Mouse (Mus musculus): Measurements from ENCODE around the gene Ccnt1.
"Not testable (repeated sequence)": the region's sequence is repeated elsewhere in the genome, so short reads cannot be mapped to it uniquely, and the experiment has no call there.

The Ccnt1 gene

DNA sequence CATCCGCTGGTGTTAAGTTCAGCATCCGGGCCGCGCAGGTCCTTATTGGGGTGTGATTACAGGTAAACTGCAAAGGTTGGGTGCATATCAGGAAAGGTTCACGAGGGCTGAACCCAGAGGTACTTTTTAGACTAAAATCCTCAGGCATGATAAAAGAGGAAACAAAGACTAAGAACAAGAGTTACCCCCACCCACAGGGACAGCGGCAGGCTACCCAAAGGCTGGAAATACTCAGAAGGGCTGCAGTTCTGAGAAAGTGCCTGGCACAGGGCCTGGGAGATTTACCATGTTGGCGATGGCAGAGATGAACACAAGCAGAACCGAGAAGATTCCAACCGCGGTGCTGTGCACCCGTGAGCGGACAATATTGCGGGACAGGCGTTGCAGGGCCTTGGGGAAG is 25.9 kb upstream of the Ccnt1 start:
- no peak for DNase-seq (ENCODE audit: low spot score in 2 of 2)

DNA sequence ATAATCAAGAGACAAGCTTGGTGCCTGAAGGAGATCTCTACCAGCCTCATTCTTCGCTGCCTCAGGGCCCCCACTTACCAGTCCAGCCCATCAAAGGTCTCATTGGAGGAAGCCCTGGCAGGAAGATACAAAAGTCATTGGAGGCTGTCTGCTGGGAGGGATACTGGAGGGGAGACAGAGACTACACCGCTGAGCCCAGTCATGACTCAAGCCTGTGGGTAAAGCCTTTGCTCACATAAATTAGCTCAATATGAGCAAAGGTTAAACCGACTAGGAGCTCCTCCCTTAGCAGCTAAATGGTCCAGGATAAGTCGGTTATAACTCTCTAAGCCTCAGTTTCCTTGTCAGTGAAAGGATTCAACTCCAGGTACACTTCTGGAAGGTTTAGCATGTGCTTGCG is 24.3 kb upstream of the Ccnt1 start:
- no peak for DNase-seq (ENCODE audit: low spot score in 2 of 2)

DNA sequence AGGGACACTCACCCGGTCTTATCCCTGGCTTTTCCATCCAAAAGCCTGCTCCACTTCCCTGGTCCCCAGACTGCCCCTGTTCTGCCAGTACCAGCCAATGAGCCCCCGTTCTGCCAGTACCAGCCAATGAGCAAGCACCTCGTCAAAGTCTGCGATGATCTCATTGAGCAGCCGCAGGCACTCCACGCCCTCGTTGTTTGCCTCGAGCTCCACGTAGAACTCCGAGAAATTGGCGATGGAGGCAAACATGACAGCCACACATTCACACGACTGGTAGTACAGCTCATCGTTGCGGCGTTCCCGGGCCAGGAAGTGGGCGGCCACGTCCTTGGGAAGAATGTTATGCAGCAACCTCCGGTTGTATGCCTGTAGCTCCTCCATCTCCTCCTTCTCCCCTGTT is 23.5 kb upstream of the Ccnt1 start:
- DNase-seq (ENCODE audit: low spot score in 2 of 2), result no peak

DNA sequence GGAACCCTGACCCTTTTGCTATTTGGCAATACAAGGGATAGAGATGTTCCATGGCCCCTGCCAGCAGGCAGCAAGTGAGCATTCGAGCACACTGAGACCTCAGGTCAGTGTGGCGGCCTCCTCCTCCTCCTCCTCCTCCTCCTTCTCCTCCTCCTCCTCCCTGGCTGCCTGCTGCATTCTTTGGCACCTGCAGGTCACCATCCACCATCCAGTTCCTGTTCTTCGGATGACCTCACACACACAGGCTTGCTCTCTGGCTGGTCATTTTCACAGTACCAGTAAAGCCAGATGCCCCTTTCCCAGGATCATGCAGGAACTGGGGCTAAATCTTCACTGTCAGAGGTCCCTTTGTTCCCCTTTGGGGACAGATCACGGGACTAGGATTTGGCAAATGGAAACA is 20.7 kb upstream of the Ccnt1 start:
- no peak for DNase-seq (ENCODE audit: low spot score in 2 of 2)

DNA sequence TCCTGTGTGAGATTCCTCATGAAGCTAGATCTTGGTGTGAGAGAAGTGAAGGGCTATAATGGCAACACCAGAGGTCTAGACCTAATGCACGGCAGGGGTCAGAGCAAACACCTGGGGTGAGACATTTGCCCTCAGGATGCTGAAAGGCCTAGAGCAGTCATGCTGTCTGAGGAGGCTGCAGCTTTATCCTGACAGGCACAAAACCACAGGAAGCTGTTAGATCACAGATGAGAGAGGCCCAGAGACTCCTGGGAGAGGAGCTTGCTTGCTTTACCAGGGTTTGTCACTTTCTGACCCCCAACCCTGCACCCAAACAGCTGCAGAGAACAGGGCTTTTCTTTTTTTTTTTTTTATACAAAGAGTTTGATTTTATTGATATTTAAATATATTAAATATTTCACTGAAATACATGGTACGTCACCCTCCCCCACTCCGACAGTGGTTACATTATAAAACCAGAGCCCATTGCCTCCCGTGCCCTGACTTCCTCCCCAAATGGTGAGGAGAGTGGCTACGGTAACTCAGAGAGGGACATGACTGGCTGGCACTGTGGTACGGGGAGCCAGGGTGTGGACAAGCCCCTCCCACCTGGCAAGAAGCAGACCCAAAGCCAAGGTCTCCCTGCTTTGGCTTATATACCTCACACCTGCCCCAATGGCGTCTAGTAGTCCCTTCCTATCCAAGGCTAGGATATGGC is 19.1 kb upstream of the Ccnt1 start:
- DNase-seq (ENCODE audit: low spot score in 2 of 2), result peak; percentile 58

DNA sequence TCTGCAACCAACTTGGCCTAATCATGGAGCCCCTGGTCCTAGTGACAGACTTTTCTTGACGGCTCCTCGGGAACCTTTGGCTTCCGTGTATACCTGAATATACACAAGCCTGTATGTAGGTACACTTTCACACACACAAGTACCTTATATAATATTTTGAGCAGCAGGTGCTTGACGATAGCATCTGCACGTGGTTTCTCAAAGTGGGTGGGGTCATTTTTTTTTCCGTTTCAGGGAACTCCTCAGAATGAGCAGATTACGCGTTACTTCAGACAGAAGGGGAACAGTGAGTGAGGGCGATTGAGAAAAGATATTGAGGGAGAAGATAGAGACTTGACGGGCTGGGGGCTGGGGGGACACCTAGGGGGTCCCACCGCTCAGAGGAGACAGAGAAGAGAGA is 17.0 kb upstream of the Ccnt1 start:
- peak in 1 of 2 experiments; percentile 37 for DNase-seq (ENCODE audit: low spot score in 2 of 2)

DNA sequence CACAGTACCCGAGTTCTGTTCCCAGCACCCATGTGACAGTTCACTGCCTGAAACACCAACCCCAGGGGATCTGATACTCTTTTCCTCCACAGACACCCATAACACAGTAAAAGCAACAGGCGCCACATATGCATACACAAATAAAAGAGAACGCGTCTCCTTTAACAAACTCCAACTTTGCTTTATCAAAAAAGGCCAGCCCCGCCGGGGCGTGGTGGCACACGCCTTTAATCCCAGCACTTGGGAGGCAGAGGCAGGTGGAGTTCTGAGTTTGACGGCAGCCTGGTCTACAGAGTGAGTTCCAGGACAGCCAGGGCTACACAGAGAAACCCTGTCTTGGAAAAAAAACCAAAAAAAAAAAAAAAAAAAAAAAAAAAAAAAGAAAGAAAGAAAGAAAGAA is 15.4 kb upstream of the Ccnt1 start:
- not testable (repeated sequence) for DNase-seq (ENCODE audit: low spot score in 2 of 2)

DNA sequence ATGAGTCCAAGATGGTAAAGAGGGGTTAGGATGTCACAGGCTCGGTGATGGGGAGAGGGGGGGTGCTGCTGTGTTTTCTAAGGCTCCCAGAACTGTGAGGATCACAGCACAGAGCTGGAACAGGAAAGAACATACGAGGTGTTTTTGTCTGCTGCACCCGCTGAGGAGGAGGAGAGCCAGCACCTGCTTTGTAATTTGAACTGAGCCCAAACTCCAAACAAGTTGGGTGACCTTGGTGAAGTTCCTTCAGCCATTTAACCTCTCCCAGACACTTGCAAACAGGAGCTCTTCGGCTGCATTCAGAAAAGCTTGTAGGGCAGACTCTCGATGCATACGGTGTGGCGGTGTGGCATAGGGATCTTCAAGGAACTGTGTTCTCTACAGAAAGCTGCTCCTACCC is 14.7 kb upstream of the Ccnt1 start:
- DNase-seq (ENCODE audit: low spot score in 2 of 2), result no peak

DNA sequence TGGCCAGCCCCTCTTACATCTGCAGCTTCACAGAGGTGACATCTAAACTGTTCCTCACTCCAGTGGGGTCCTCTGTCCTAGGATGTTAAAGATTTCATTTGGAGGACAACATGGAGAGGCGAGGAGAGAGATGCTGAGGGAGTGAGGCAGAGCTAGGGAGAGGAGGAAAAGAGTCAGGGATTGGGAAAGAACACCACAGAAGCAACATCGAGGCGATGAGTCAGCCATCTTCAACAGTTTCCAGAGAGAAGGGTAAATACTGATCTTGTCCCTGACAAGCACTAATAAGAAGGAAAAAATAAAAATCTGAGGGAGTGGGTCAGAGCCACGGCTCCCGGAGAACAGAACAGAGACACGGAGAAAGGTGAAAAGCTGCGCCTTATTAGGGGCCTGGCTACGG is 12.3 kb upstream of the Ccnt1 start:
- DNase-seq (ENCODE audit: low spot score in 2 of 2), result no peak

DNA sequence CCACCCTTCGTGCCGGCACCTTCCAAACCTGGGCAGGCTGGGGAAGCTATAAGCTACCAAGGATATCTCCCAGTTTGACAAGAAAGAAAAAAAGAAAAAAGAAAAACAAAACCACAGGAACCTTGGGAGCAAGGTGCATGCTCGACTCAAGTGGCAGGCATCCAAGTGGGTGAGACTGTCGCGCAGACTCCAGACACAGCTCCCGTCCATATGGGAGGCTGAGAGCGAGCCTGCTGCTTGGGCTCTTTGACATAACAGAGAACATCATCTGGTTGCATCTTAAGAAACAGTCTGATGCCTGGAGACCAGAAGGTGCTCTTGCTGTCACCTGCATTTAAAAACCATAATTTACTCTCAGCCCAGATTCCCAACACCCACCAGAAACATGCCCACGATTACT is 11.7 kb upstream of the Ccnt1 start:
- DNase-seq (ENCODE audit: low spot score in 2 of 2), result no peak

DNA sequence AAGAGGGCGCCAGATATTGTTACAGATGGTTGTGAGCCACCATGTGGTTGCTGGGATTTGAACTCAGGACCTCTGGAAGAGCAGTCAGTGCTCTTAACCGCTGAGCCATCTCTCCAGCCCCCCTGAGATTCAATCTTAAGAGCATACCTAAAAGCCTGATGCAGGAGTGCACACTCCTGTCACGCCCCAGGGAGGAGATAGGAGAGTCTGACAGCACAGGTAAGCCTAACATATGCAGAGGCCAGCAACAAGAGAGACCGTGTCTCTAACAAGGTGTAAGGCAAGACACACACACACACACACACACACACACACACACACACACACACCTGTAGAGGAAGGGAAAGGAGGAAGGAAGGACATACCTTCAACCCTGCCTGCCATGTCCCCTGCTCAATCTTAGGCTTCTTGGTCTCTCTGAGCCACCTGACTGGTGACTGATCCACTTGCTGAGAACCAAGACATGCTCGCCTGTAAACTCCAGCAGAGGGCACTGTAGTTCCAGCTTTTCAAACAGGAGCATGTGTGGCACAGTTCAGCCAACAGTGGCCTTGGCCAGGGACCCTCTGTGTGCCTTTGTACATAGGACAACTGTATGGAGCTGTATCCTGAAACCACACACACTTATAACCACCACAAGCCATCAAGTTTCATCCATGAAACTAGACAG is 9.2 kb upstream of the Ccnt1 start:
- DNase-seq (ENCODE audit: low spot score in 2 of 2), result peak; percentile 69 to 79

DNA sequence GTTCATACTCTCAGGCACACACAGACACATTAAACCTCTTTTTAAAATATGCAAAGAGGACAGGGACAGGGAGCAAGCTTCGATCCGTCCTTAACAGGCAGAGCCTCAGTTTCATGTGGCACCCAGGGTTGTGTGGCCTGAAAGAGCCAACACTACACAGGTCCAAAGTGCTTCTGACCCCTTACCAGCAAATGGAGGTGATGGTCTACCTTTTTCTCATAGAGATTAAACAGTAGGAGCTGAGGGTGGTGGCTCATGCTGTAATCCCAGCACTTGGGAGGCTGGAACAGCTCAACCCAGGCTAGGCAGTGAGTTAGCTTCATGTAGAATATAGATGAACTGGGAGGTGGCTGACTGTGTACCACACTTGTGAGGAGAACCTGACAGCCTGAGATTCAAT is 8.6 kb upstream of the Ccnt1 start:
- DNase-seq (ENCODE audit: low spot score in 2 of 2), result no peak

DNA sequence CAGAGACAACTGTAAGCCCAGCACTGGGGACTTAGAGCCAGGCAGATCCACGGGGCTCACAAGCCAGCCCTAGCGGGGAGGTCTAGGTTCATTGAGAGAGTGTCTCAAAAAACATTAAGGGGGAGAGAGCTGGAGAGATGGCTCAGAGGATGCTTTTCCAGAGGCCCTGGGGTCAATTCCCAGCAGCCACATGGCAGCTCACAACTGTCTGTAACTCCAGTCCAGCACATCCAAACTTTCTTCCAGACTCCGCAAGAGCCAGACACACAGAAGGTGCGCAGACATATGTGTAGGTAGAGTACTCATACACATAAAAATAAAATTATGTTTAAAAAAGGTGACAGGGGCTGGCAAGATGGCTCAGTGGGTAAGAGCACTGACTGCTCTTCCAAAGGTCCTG is 2.6 kb upstream of the Ccnt1 start:
- no peak for DNase-seq (ENCODE audit: low spot score in 2 of 2)

DNA sequence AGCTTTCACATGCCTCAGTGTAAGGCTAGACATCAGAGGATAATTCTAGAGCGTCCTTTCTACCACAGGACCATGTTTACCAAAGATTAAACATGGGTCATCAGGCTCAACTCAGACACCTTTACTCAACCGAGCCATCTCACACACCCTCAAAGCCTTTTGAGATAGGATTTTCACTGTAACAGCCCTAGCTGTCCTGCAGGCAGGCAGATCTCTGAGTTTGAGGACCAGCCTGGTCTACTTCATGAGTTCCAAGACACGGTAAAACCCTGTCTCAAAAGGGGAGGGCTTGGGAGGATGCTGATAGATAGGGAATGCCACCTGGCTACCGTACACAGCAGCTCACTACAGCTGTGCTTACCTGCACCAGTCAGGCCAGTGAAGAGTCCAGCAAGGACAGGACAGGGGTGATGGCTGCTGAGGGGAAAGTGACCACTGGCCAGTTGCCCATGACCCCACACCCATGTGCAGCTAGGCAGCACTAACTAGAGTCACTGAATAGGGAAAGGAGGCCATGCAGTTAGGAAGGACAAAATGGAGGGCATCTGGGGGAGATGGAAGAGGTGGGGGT is 843 bp downstream of the Ccnt1 start:
- no peak for DNase-seq (ENCODE audit: low spot score in 2 of 2)

DNA sequence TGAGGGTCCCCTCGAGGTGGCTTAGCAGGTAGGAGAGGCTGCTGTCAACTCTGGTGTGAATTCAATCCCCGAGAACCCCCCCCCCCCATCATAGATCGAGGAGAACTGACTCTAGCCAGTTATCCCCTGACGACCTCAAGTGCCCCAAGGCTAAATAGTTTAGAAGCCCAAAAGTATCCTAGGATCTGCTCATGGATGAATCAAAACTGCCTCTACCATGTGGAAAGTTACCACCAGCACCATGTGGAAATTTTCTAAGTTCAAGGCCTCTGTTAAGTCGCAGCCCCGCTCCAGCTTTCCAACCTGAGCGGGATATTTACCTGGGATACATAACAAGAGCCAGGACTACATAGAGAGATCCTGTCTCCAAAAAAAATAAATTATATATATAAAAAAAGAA is 1.5 kb downstream of the Ccnt1 start:
- no peak for DNase-seq (ENCODE audit: low spot score in 2 of 2)

DNA sequence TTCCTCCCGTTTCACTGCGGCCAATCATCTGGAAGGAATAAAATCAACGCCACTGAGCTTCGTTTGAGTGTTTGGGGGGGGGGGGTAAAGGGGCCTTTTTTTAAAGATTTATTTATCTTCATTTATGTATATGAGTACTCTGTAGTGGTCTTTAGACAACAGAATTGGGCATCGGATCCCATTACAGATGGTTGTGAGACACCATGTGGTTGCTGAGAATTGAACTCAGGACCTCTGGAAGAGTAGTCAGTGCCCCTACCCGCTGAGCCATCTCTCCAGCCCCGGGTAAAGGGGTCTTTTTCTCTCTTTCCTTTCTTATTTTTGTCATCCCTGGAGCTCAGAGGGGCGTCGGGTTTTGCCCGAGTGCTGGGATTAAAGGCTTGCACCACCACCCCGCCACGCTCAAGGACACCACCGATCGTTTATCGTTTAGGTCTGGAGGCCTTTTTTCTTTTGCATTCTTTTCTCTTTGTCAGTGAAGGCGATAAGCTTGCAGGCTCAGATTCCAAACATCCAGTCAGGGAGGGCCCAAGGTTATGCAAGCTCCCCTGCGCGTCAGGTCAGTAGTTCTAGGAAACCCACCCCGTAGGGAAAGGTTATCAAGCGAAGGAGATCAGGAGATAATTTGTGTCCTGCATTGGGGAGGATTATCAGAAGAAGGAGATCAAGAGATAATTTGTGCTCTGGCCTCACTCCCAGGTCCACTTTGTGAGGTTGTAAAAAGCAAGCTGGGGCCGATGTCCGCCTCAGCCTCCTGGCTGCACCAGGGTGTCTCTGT is 2.3 kb downstream of the Ccnt1 start:
- no peak for DNase-seq (ENCODE audit: low spot score in 2 of 2)

DNA sequence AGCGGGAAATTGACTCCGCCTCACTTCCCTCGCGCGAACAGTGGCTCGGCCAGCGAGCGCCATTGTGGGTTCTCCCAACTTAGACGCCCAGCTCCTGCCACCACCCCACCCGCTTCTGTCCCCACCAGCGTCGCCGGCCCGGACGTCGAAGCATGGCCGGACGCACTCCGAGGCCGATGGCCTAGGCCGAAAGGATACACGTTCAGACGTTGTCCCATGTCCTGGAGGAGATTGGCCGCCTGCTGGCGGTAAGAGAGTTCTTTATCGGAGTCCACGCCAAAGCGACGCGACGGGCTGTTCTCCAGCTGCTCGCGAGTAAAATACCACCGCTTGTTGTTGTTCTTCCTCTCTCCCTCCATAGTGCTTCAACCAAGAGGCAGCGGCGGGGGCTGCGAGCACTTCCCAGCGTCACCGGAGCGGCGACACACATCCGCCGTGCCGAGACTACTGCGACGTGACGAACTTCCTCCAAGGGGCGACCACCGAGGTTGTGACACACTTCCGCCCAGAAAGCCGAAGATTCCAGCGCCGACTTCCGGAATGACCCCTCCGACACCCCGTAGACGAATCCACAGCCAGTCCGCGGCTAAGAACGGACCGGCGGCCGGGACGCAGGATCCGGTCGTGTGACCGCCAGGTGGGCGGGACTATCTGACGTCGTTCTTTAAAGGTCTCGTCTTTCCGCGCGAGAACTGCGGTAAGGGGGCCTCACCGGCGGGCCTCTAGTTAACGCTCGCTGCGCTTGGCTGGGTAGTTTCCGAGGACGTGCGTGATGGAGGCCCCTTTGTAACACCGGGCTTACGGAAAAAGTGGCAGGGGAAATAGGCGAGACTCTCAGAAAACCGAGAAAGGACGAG is 3.2 kb downstream of the Ccnt1 start:
- DNase-seq (ENCODE audit: low spot score in 2 of 2), result peak; percentile 99

DNA sequence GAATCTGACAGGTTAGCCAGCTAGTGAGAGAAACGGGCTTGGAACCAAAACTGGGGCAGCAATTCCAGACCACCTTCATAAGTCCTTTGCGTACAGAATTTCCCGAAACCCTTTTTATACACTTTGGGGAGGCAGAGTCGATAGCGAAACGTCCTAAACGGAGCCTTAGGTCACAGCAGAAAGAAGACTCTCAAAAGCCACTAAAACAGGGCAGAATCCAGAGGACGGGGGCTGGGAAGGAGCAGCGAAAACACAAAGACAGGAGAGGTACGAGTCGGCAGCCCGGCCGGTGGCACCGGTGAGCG is 3.8 kb downstream of the Ccnt1 start:
- no peak for DNase-seq (ENCODE audit: low spot score in 2 of 2)

DNA sequence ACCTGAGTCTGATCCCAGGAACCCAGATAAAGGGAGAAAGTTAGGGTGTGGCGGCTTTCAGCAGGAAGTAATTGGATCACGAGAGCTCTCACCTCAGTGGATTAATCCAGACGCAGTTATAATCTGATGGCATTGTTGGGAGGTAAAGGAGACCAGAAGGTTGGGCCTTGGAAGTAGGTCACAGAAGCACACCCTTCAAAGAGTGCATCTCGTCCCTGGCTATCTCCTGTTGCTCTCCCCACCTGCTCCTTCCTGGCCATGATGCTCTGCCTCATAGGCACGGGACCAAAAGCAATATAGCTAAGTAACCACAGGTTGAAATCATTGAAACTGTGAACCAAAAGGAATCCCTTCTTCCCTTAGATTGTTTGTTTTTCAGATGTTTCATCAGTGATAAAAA is 13.5 kb downstream of the Ccnt1 start:
- DNase-seq (ENCODE audit: low spot score in 2 of 2), result no peak

DNA sequence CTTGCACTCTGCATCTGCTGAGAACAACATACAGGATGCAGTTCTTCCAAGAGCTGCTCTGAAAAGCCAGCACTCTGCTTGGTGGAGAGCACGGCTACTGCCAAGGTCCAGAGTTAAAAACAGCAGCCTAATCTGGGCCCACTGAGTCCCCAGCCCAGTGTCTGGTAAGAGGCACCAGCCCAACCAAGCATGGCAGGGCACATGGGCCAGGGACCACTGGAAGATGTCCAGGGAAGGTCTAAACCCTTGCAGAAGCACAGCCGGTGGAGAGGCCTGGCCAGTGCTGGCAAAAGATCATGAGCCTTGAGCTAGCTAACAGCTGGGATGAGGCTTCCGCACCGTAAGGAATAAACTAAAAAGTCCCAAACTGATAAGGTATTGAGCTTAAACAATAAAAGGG is 14.8 kb downstream of the Ccnt1 start:
- no peak for DNase-seq (ENCODE audit: low spot score in 2 of 2)

DNA sequence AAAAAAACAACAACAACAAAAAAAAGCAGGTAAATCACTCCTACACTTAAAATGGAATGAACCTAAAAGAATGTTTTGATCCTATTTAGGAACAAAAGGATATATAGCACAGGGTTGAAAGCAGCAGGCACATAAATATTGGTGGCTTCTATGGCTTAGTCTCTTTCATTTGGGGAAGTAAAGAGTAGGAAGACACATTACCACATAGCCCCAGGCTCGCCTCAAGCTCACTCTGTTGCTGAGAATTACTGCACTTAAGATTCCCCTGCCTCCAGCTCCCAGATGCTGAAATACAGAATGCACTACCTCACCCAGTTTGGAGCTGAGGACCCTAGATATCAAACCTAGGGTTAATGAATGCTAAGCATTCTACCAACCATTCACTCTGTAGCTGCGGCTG is 18.0 kb downstream of the Ccnt1 start:
- DNase-seq (ENCODE audit: low spot score in 2 of 2), result no peak

DNA sequence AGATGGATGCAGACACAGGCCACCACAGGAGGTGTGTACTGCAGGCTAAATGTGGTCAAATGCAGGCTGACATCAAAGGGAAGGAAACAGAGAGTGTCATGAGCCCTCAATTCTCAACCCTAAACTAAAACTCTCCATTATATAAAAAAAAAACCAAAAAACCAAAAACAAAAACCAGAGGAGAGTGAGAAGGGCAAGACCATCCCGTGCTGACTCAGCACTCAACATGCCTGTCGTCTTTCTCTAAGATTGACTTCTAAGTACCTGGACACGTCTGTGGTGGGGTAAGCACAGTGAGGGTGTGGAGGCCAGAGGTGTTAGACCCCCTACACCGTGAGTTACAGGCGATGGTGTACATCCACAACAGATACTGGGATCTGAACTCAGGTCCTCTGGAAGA is 23.9 kb downstream of the Ccnt1 start:
- no peak for DNase-seq (ENCODE audit: low spot score in 2 of 2)

Data from thymus, postnatal 10 days (tissue).